Mouse (Mus musculus) gastrocnemius, adult 8-10 months (tissue): Measurements from ENCODE around the gene Cpt1a. TPM values are rescaled to one million over a fixed set of nuclear protein-coding genes. Genes with fewer than 3 reads are reported as not detected.

Source experiments
- DNase-seq, 2 experiments: peaks; one replicate each; pipeline ENCODE4 v3.0.0; 2022; ENCODE audit warnings: low spot score in 2 of 2
- total RNA-seq, 4 experiments: library from RNA; stranded (reverse); gene quantifications; 2 replicates each; pipeline ENCODE4 v1.2.4; 2022

Cpt1a gene
- total RNA-seq = 1 to 10 TPM; 6.4 to 9.3 (median 7.5) TPM

DNA sequence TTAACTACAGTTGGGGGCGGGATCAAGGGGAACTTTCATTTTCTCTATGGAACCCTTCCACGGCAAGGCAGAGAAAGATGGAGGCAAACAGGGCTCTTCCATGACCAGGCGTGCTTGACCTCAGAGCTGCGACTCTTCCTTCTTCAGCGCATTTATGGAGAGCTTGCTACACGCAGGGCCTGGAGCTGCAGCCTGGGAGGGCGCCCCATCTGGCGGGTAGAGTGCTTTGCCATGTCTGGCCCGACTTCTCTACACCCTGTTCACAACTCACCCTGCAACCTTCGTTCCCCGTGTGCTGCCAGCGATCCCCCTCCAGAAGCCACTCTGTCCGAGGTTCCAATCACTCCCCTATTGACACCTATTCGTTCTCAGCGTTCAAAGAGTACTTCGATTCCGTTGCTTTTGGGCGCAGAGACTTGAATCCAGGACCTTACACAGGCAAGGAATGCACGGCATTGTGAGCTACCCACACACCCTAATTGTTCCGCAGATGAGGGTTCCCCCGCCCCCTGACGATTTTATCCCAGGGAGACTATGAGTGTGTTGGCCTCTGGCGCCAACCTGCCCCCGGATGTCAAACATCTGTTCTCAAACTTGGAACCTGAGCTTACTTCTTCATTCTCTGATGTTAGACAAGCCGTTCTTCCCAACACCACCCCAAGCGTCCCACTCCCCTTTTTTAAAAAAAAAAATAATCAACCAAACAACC is at the start of gene Cpt1a:
Gene Cpt1a (plus strand): TSS at position 74 of the 709 bp plus-strand sequence.
- DNase-seq = peak; percentile 32 to 43

GRCm38 (mm10) chr19:3273331-3273730 is 48.8 kb upstream of the Cpt1a start:
- no peak for DNase-seq

DNA sequence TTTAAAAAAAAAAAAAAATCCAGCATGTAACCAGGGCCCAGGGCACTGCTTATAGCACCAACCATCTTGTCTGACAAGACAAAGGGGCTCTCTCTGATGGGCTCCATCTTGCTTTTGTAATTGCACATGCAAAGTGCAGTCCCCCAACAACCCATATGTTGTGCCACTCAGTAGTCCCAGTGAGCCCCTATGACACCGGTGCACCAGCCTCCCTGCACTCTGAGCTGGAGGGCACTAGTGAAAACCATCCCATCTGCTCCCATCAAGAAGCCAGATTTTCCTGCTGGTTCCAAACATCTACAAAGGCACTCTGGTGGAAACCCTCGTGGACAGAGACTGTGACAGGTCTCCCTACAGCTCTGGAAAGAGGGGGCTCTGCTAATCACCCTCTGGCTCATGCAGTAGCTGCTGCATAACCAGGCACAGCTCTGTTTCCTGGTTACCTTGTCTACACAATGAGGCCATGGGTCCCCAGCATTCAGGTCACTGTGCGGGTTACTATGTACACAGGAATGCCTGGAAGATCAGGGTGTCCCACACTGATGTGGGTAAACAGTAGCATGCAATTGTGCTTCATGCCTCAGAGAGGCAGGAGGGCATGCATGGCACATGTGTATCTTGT is 46.3 kb upstream of the Cpt1a start:
- no peak for DNase-seq

DNA sequence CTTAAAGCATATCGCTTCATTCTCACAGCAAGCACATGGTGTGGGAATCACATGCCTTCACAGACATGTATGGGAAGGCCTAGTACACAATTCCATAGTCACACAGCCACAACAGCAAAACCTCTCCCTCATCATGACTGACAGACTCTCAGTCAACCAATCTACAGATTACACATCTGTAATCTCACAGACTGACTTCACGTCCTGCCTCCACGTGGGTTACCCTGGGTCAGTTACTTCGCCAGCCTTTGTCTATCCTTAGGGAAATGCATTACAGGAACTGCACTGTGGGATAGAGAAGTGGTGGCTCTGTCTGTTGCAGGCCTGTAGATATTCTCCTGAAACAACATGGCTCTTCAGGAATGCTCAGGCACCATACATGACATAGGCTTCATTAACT is 40.2 kb upstream of the Cpt1a start:
- DNase-seq = no peak

DNA sequence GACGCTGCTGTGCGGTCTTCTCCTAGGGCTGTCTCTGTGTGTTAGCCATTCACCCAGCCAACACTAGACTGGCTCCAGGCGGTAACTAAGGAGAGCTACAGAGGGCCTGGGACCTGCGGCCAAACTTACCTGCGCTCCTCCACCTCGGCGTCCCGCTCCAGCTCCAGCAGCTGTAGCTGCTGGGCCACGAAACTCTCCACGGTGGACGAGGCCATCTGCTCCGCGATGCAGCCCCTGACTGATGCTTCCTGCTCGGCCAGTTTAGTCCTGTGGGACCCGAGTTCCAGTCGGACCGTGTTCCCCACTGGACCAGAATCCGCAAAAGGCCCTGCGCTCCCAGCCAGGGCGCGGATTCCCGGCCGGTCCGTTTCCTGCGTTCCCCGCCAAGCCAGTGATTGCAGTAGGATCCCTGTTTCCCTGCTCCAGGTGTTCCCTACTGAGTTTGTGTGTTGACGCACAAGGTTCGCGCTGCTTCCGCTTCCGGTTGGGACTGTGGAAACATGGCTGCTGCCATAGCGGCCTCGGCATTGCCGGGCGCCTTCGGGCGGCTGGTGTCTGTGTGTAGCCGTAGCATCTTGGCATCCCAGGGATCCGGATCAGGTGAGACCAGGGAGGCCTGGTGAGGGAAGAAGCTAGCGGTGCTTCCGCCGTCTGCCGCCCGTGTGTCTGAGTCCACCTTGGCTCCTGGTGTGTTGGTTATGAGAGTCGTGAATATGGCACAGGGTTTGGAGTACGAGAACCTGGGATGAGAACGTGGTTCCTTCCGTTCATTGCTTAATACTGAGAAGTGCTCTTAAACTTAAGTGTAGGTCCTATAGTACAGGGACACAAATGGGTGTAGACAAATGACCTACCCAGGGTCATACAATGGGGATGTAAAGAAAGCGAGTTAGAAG is 39.3 kb upstream of the Cpt1a start, which contains the start of the genes Mrpl21 and Ighmbp2:
Gene Mrpl21 (plus strand): TSS at position 330 of the 896 bp plus-strand sequence.
Gene Ighmbp2 (minus strand): TSS at position 446 of the 896 bp plus-strand sequence.
- peak; percentile 81 to 86 for DNase-seq

DNA sequence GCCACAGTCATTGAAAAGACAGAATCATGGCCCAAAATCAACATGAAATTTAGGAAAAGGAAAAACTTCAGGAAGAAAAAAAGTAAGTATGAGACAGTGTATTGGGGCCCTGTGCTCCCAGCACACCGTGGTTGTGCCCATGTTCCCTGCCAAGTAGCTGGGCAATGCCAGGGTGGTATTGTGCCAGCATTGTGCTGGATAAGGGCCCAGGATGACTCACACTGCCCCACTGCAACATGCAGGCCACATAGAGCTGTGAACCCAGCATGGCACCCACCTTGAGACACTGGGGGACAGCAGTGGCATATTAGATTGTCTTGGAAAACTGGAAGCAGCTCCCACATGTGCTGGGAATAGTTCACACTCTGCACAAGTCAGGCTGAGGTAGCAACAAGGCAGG is 33.1 kb upstream of the Cpt1a start:
- DNase-seq = no peak

- peak; percentile 14 to 35 for DNase-seq
Observed at GRCm38 (mm10) chr19:3292028-3292427, 30.1 kb upstream of the Cpt1a start.

GRCm38 (mm10) chr19:3292993-3293392 is 29.1 kb upstream of the Cpt1a start:
- DNase-seq = no peak

DNA sequence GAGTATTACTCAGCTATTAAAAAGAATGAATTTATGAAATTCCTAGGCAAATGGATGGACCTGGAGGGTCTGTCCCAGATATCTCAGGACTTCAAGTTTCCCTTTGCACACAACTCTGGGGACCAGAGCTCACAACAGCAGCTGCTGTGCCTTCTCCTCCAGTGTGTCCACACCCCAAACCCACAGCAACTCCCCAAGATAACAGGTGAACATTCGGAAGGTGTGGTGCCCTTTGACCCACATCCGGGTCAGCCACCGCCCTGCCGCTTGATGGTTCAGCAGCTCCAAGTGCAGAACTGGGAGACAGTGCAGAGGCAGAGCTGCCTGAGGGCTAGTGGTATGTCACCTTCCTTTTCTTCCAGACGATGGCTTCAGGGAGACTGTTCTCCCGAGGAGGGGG is 26.9 kb upstream of the Cpt1a start:
- no peak for DNase-seq

- DNase-seq = no peak
Observed at GRCm38 (mm10) chr19:3297034-3297433, 25.1 kb upstream of the Cpt1a start.

DNA sequence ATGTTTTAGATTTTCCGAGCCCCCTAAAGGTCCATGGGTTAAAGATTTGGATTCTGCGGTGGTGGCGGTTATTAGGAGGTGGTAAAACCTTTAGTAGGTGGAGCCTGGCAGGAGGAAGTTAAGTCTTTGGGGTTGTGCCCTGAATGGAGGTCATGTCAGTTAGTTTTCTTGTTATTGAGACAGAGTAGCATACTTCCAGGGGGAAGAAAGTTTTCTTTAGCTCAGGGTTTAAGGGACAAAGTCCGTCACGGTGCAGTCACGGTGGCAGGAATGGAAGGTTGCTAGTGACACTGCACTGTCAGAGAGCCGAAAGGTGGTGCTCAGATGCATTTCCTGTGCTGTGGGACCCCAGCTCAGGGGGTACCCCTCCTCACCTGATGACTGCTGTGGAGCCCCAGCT is 24.4 kb upstream of the Cpt1a start:
- no peak for DNase-seq

GRCm38 (mm10) chr19:3304017-3304416 is 18.1 kb upstream of the Cpt1a start:
- no peak for DNase-seq

DNA sequence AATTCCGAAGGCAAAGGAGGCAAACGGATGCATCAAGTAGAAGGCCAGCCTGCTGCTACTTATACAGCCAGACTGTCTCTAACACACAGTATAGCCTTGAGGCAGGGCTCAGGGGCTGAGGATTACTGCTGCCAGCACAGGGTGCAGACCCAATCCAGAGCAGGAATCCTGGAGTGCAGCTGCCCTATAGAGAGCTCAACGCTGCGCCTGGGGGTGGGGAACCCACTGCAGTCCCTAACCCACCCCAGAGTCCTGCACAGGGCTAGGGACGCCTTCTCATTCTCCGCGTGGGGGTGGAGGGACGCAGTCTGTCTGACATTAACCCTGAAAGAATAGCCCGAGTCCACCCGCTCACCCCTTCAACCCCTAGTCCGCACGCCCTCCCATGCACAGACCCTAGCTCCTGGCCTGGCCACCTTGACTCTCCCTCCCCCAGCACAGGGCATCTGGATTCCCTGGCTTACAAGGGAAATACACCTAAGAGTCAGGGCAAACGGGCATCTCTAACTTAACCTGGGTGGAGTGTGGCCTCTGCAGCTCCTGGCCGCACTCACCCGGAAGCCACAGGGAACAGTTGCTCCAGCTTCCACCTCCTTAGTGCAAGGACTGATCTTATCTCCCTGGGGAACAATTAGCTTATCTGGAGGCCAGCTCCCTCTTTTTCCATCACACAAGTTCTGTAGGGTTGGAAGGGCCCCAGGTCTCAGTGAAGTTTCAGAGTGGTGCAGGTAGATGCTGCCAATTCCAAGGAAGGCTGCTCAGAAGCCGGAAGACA is 14.8 kb upstream of the Cpt1a start:
- no peak for DNase-seq

DNA sequence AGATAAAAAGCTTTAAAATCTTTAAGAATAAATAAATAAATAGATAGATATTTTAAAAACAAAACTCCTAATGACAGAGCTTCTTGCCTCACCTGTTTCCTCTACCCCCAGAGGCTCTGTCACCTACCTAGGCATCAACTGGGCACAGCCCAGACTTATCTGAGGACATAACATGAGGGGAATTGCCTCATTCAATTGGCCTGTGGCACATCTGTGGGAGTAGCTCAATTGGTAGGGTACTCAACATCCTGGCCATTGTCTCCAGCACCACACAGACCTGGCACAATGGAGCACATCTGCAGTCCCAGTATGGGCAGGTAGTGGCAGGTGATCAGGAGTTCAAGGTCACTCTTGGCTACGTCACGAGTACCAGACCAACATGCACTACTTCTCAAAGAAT is 2.8 kb upstream of the Cpt1a start:
- no peak for DNase-seq

GRCm38 (mm10) chr19:3320086-3320485 is 2.0 kb upstream of the Cpt1a start:
- no peak for DNase-seq

DNA sequence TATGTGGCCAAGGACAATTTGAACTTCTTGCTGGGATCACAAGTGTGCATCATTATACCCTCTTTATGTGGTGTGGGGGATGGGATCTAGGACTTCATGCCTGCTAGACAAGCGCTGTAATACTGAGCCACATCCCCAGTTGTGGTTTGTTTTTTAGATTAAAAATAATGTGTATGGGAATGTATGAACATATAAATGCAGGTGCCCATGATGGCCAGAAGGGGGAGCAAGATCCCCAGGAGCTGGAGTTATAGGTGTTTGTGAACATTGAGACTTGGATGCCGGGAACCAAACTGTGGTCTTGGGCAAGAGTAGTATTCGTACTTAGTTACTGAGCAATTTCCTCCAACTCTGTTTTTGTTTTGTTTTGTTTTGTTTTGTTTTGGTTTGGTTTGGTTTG is 1.3 kb upstream of the Cpt1a start:
- DNase-seq = no peak

DNA sequence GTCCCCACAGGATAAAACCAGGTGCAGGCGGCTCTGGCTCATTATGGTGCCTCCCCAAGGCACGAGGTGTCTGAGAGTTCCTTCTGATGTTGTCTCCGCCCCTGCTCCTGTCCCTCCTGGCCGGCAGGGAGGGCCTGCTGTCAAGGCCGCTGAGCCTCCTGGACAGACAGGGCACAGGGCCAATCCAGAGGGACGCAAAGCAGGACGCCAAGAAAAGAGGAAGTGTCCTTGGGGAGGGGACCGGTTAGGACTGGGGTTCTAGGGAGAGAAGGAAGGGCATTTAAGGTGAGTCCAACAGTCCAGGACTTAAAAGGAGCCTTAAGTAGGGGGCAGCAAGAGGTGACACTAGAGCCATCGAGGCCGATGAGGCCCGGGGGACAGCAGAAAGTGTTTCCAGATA is 517 bp upstream of the Cpt1a start:
- peak in 1 of 2 experiments; percentile 27 for DNase-seq

DNA sequence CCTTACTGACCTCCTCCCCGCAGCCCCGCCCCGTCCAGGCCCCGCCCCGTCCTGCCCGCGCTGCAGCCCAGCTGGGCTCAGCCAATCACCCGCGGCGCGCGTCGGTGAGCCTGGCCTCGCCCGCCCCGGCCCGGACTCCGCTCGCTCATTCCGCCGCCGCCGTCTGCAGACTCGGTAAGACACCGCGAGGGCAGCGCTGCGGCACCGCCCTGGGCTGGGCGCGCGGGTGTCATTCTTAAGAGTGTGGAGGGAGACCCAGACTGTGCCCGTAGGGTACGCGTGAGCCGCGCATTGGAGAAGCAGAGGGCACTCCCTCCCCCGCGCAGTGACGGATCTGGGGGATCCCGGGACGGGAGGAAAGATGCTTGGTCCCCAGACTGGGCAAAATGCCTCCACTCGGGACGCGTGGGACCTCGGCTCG is 1.1 kb downstream of the Cpt1a start:
- peak; percentile 73 to 80 for DNase-seq

DNA sequence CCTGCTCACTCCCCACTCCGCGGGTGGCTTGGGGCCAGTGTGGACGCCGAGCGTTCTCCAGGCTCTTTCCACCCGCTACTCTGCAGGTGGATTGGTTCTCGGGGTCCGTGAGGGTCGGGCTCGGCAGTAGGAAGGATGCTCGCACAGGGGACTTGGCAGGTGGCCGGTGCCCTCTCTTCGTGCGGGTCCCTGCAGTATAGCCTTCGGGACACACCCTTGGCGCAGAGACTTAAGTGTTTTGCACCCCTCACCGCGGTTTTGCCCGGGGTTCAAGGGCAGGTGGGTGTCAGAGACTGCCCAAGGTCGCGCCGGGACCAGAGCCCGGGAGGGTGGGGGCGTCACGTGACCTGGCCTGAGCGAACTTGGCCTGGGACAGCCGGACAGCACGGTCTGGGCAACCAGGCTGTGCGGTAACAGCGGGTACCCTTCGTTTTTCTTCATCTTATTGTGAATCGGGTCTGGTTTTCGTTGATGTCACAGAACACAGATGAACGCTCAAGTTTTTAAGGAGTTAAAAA is 1.7 kb downstream of the Cpt1a start:
- DNase-seq = peak; percentile 46 to 66

DNA sequence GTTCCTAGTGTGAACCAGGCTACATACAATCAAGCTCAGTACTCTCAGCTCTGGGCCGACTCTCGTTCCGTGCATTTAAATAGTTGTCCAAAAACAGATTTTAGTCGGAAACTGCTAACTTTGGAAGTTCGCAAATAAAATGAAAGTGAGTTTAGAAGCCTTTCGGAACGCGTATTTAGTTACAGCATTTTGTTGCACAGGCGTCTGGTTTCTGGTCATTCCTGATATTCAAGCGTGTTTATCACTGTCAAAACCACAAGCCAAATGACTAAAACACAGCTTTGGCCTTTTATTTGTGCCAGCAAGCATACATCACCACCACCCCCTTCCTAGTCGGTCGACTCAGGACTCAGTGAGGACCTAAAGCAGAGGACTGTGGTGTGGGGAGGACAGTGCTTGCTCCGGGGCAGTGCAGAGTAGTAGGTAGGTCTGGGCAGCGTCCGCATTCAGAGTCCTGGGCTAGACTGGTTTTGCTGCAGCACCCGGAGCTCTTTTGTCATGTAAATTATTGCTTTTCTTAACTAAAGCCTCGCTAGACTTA is 2.2 kb downstream of the Cpt1a start:
- no peak for DNase-seq
